Mouse (Mus musculus): ENCODE measurements around the gene Olfr1364. TPM values are rescaled to one million over a fixed set of nuclear protein-coding genes. Genes with fewer than 3 reads are reported as not detected.

Gene Olfr1364
- not detected in 2 replicates for total RNA-seq (2021)
- long read RNA-seq, experiment 1, result 0 reads
- long read RNA-seq, experiment 2, result 0 reads

GRCm38 (mm10) chr13:21581659-21582058 lies at the start of gene Olfr1364:
Gene Olfr1364, minus strand, starts transcription at chr13:21581759.
- no peak for DNase-seq

GRCm38 (mm10) chr13:21613922-21614321 lies 32.4 kb upstream of the Olfr1364 start, which contains the start of gene Olfr1362:
Gene Olfr1362, minus strand, starts transcription at chr13:21614022.
- DNase-seq, result no peak

GRCm38 (mm10) chr13:21591618-21592017 lies 10.1 kb upstream of the Olfr1364 start:
- no peak for DNase-seq

- DNase-seq, result no peak
Observed at GRCm38 (mm10) chr13:21559793-21560192, 21.8 kb downstream of the Olfr1364 start, which contains the start of gene Olfr1535. Gene Olfr1535, minus strand, starts transcription at chr13:21559893.

- no peak for DNase-seq
Observed at GRCm38 (mm10) chr13:21550416-21551110, 31.0 kb downstream of the Olfr1364 start.

- no peak for DNase-seq
Observed at GRCm38 (mm10) chr13:21549487-21549886, 32.1 kb downstream of the Olfr1364 start.

- no peak for DNase-seq
Observed at GRCm38 (mm10) chr13:21542708-21543107, 38.9 kb downstream of the Olfr1364 start, which contains the start of gene Olfr1366. Gene Olfr1366, minus strand, starts transcription at chr13:21542808.

GRCm38 (mm10) chr13:21530781-21531201 lies 50.8 kb downstream of the Olfr1364 start, which contains the start of gene Zkscan8:
Gene Zkscan8, minus strand, starts transcription at chr13:21531120.
- peak; percentile 93 for DNase-seq

- DNase-seq, result no peak
Observed at GRCm38 (mm10) chr13:21530136-21530535, 51.4 kb downstream of the Olfr1364 start.

Other genes starting within 250 kb of the Olfr1364 start
- not detected in 2 replicates for gene Olfr1367, start 234.8 kb downstream of the Olfr1364 start, total RNA-seq (2021)
- gene Zscan12, start 218.9 kb downstream of the Olfr1364 start, total RNA-seq (2021), result 8.0 and 10.1 TPM in 2 replicates
- 57.7 and 64.0 TPM in 2 replicates for gene Zkscan3, start 179.0 kb downstream of the Olfr1364 start, total RNA-seq (2021)
- 0.79 and 0.85 TPM in 2 replicates for gene Pgbd1, start 140.7 kb downstream of the Olfr1364 start, total RNA-seq (2021)
- gene Zscan26, start 128.0 kb downstream of the Olfr1364 start, total RNA-seq (2021), result 32.2 and 35.4 TPM in 2 replicates
- gene Nkapl, start 113.2 kb downstream of the Olfr1364 start, total RNA-seq (2021), result 1.4 and 1.7 TPM in 2 replicates
- gene Zkscan4, start 102.9 kb downstream of the Olfr1364 start, total RNA-seq (2021), result 2.3 and 3.9 TPM in 2 replicates
- not detected in 2 replicates for gene Gm10065, start 102.3 kb downstream of the Olfr1364 start, total RNA-seq (2021)
- gene AK157302, start 86.5 kb downstream of the Olfr1364 start, total RNA-seq (2021), result 16.7 and 18.3 TPM in 2 replicates
- 174 and 184 TPM in 2 replicates for gene Gm11273, start 80.3 kb downstream of the Olfr1364 start, total RNA-seq (2021)
- 17.4 and 20.4 TPM in 2 replicates for gene Zkscan8, start 50.6 kb downstream of the Olfr1364 start, total RNA-seq (2021)
- not detected in 2 replicates for gene Olfr1366, start 39.0 kb downstream of the Olfr1364 start, total RNA-seq (2021)
- not detected in 2 replicates for gene Olfr1535, start 21.9 kb downstream of the Olfr1364 start, total RNA-seq (2021)
- not detected in 2 replicates for gene Olfr1362, start 32.3 kb upstream of the Olfr1364 start, total RNA-seq (2021)
- gene Olfr11, start 60.8 kb upstream of the Olfr1364 start, total RNA-seq (2021), result not detected in 2 replicates
- not detected in 2 replicates for gene Olfr1361, start 81.6 kb upstream of the Olfr1364 start, total RNA-seq (2021)
- gene Olfr1360, start 95.6 kb upstream of the Olfr1364 start, total RNA-seq (2021), result not detected in 2 replicates
- not detected in 2 replicates for gene Olfr1359, start 116.4 kb upstream of the Olfr1364 start, total RNA-seq (2021)
- gene Hist1h2bl, start 134.4 kb upstream of the Olfr1364 start, total RNA-seq (2021), result 191 and 254 TPM in 2 replicates
- gene Hist1h2ai, start 134.7 kb upstream of the Olfr1364 start, total RNA-seq (2021), result 129 and 184 TPM in 2 replicates
- 287 and 324 TPM in 2 replicates for gene Hist1h3h, start 135.9 kb upstream of the Olfr1364 start, total RNA-seq (2021)
- gene Hist1h2bm, start 140.3 kb upstream of the Olfr1364 start, total RNA-seq (2021), result 57.9 and 74.0 TPM in 2 replicates
- gene Hist1h4j, start 153.3 kb upstream of the Olfr1364 start, total RNA-seq (2021), result 35.2 and 49.4 TPM in 2 replicates
- gene Hist1h4k, start 168.7 kb upstream of the Olfr1364 start, total RNA-seq (2021), result 468 and 533 TPM in 2 replicates
- 72.0 and 91.7 TPM in 2 replicates for gene Hist1h2ak, start 172.1 kb upstream of the Olfr1364 start, total RNA-seq (2021)
- gene Hist1h2bn, start 172.4 kb upstream of the Olfr1364 start, total RNA-seq (2021), result 127 and 142 TPM in 2 replicates
- gene Hist1h1b, start 198.9 kb upstream of the Olfr1364 start, total RNA-seq (2021), result 129 and 152 TPM in 2 replicates
- 215 and 253 TPM in 2 replicates for gene Hist1h3i, start 201.6 kb upstream of the Olfr1364 start, total RNA-seq (2021)
- 38.5 and 43.6 TPM in 2 replicates for gene Hist1h2an, start 205.5 kb upstream of the Olfr1364 start, total RNA-seq (2021)
- gene Hist1h2bp, start 205.7 kb upstream of the Olfr1364 start, total RNA-seq (2021), result 68.9 and 94.7 TPM in 2 replicates
- 128 and 131 TPM in 2 replicates for gene Hist1h2bq, start 228.4 kb upstream of the Olfr1364 start, total RNA-seq (2021)
- gene Hist1h2ao, start 228.7 kb upstream of the Olfr1364 start, total RNA-seq (2021), result not detected in 2 replicates
- gene Hist1h4m, start 230.0 kb upstream of the Olfr1364 start, total RNA-seq (2021), result 417 and 512 TPM in 2 replicates